Mouse (Mus musculus): Measurements from ENCODE around the gene Prdm2.

GRCm38 (mm10) chr4:143140940-143141339, 71.9 kb downstream of the Prdm2 start:
- TF ChIP-seq CTCF (IDR thresholded peaks at IDR 0.05) (no peak), EP300 (IDR thresholded peaks at IDR 0.05) (no peak)

All from lung, postnatal 0 days (tissue).